Mouse (Mus musculus): ENCODE data around the gene Adam12.

DNA sequence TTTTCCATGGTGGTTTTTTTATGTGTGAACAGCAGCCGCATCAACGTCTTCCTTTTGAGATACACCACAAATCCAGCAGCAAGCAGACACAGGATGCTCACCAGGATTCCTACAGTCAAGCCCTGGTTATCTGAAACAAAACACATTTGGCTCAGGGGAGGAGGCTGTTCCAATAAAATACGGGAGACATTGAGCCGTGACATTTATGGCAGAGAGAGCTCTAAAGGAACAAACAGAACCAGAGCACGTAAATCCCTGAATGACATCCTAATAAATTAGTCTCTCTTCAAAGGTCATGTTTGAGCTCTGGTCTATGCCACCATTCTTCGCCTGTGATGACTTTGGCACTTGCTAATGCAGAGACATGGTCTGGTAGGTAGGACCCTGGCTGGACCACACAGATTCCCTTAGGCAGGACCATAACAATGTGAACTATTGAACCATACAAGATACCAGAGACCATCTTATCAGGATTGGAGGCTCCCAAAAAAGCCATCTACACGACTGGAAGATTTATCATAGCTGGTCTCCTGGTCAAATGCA, 322.0 kb downstream of the Adam12 start:
- TF ChIP-seq CTCF (IDR thresholded peaks at IDR 0.05) (no peak), POLR2A (IDR thresholded peaks at IDR 0.05; ENCODE audit: insufficient read depth, low read depth, low read length) (no peak), EP300 (IDR thresholded peaks at IDR 0.05; ENCODE audit: insufficient read depth, low read depth, low read length) (no peak)

Measured in heart, adult 2 months (tissue).